Mouse (Mus musculus) cortical plate, adult 2 months (tissue): ENCODE data around the gene Psma7.

Experiments used
- CTCF ChIP-seq: fragments of 200-500 bp; IDR thresholded peaks from 2 replicates; pipeline ENCODE4 v1.5.1; 2011; ENCODE audit warnings: mild to moderate bottlenecking, control low read depth, low read length; ENCODE audit not compliant: insufficient read depth; ENCODE audit errors: extremely low read depth
- POLR2A ChIP-seq: fragments of 200-500 bp; IDR thresholded peaks from 2 replicates; pipeline ENCODE4 v1.6.1; 2011; ENCODE audit warnings: mild to moderate bottlenecking, low read length, control low read depth; ENCODE audit not compliant: insufficient read depth; ENCODE audit errors: extremely low read depth

DNA sequence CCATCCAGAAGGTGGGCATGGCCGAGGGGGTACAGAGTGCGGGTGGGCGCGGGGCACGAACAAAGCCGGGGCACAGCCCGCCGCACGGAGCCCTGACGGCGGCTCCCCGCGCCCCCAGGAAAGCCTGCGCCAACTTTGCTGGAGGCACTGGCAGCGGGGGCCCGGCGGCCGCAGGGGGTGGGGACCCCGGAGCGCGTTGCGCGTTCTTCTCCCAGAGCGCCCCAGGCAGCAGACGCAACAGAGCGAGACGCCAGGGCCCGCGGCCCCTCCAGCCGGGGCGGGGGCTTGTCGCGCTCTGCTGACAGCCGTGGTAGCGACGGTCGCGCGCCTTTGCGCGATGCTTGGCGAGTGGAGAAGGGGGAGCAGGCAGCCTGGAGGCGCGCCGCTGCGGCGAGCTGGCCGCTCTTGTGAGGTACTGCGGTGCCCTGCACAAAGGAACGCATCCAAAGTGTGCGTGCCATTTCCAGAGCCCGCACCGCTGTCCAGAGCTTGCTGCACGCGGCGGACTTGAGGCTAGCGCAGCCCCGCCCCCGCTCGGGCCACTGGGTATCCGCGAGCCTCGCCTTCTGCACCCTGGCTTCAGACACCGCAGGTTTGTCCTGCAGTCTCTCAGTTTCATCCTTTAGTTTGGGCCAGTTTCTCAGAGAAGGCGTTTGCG lies 754 bp upstream of the Psma7 start:
- TF ChIP-seq CTCF, result no peak
- TF ChIP-seq POLR2A, result no peak; the same call in 1 of the 2 replicates
